8 mouse cellular contexts compared by ENCODE assay signal in genomic region chr4:126096464-126097111, GRCm38 (mm10). TPM values are rescaled to one million over a fixed set of nuclear protein-coding genes. Genes with fewer than 3 reads are reported as not detected.
DNase-seq lines count a peak whose midpoint lies in the region; ATAC-seq and TF ChIP-seq lines count a peak whose summit lies in the region.

Lsm10 (plus strand) TSS chr4:126096623.

- peak; percentile 69 to 81; a peak in 2 of 4 replicates for TF ChIP-seq POLR2A in MEL (IDR thresholded peaks at IDR 0.05; ENCODE audit: control insufficient read depth in 1 of 2, insufficient read depth in 1 of 2, low read depth in 1 of 2, low read length in 2 of 2, poor library complexity in 1 of 2)
- TF ChIP-seq POLR2A in cerebellum, adult 2 months (IDR thresholded peaks at IDR 0.05; ENCODE audit: borderline replicate concordance, insufficient read depth, low read length), result peak; percentile 56; the same call in 1 of the 2 replicates

- H3K36me3 ChIP-seq in MEL (ENCODE audit: control insufficient read depth in 1 of 2, insufficient read depth in 2 of 2, low read length in 2 of 2), result peaks cover 0 to 14% of the 10 kb centered on the region in 2 experiments; a peak in 2 of 4 replicates
- peaks cover 4% of the 10 kb centered on the region; the same call in 1 of the 2 replicates for H3K36me3 ChIP-seq in lung, embryonic 16.5 days (ENCODE audit: control insufficient read depth, insufficient read depth, low read length)

- H3K79me2 ChIP-seq in MEL (ENCODE audit: control insufficient read depth, insufficient read depth, low read length, poor library complexity), result peaks cover 10% of the 10 kb centered on the region

- peak; percentile 99 to 100 for ATAC-seq in hematopoietic stem cell, adult 5-6 weeks (replicated peaks in 1 of 2; ENCODE audit: insufficient read depth in 1 of 2, low FRiP score in 2 of 2, low TSS enrichment in 1 of 2, low read depth in 1 of 2, poor library complexity in 2 of 2, severe bottlenecking in 2 of 2)
- peak; percentile 99 for ATAC-seq in lung, embryonic 16.5 days (ENCODE audit: low read depth)

- TF ChIP-seq CTCF in MEL (IDR thresholded peaks at IDR 0.05 in 2 of 3, conservative IDR thresholded peaks at IDR 0.05 in 1 of 3; ENCODE audit: control insufficient read depth in 1 of 3, insufficient read depth in 1 of 3, low read depth in 2 of 3, low read length in 3 of 3, poor library complexity in 1 of 3, severe bottlenecking in 1 of 3), result no peak
- no peak for TF ChIP-seq CTCF in cerebellum, adult 2 months (IDR thresholded peaks at IDR 0.05; ENCODE audit: borderline replicate concordance, insufficient read depth, low read depth, low read length)

- peak within 1 kb of the TSS; percentile 68 for H3K27ac ChIP-seq in MEL (ENCODE audit: control insufficient read depth, low read depth, low read length)
- no peak within 1 kb of the TSS for H3K27ac ChIP-seq in cerebellum, adult 2 months (ENCODE audit: insufficient read depth, low read length)
- peak within 1 kb of the TSS; percentile 62 for H3K27ac ChIP-seq in lung, embryonic 16.5 days (ENCODE audit: low read length)

- no peaks in the 10 kb centered on the region for H3K27me3 ChIP-seq in MEL (ENCODE audit: control insufficient read depth in 1 of 2, insufficient read depth in 2 of 2, low read length in 2 of 2)
- no peaks in the 10 kb centered on the region for H3K27me3 ChIP-seq in cerebellum, adult 2 months (ENCODE audit: control insufficient read depth, insufficient read depth, low read length)
- H3K27me3 ChIP-seq in lung, embryonic 16.5 days (ENCODE audit: control insufficient read depth, insufficient read depth, low read depth, low read length), result no peaks in the 10 kb centered on the region

- TF ChIP-seq RAD21 in MEL (IDR thresholded peaks at IDR 0.05; ENCODE audit: low read depth, low read length), result no peak

- peak; percentile 99 for DNase-seq in MEL (ENCODE audit: low read depth, low spot score)
- DNase-seq in cerebellum, adult 2 months, result peak; percentile 93 to 95
- DNase-seq in forelimb bud, embryonic 11.5 days (ENCODE audit: low read depth, low spot score), result peak; percentile 95
- DNase-seq in layer of hippocampus, adult 9-10 months (ENCODE audit: low spot score), result peak; percentile 95
- peak; percentile 76 for DNase-seq in ovary, postnatal 10 days (ENCODE audit: low spot score)
- DNase-seq in thymus, postnatal 10 days (ENCODE audit: low spot score in 2 of 2), result peak; percentile 94 to 96

- H3K9ac ChIP-seq in MEL (ENCODE audit: control insufficient read depth, low read depth, low read length, poor library complexity, severe bottlenecking), result peak within 1 kb of the TSS; percentile 93
- H3K9ac ChIP-seq in lung, embryonic 16.5 days (ENCODE audit: low read length), result peak within 1 kb of the TSS; percentile 78

- no peak for TF ChIP-seq EP300 in MEL (IDR thresholded peaks at IDR 0.05; ENCODE audit: low read depth in 1 of 2, low read length in 2 of 2)

- peak within 1 kb of the TSS; percentile 74 to 93 for H3K4me3 ChIP-seq in MEL (ENCODE audit: control insufficient read depth in 1 of 2, insufficient read depth in 1 of 2, low read depth in 2 of 2, low read length in 2 of 2)
- H3K4me3 ChIP-seq in cerebellum, adult 2 months (replicated peaks; ENCODE audit: insufficient read depth, low read depth, low read length), result peak within 1 kb of the TSS; percentile 61
- peak within 1 kb of the TSS; percentile 77 for H3K4me3 ChIP-seq in lung, embryonic 16.5 days (ENCODE audit: low read length)

- H3K4me1 ChIP-seq in MEL (ENCODE audit: control insufficient read depth in 1 of 2, insufficient read depth in 2 of 2, low read length in 2 of 2), result peaks cover 0 to 23% of the 10 kb centered on the region in 2 experiments; a peak in 3 of 4 replicates
- no peaks in the 10 kb centered on the region for H3K4me1 ChIP-seq in cerebellum, adult 2 months (ENCODE audit: control insufficient read depth, insufficient read depth, low read length)
- H3K4me1 ChIP-seq in lung, embryonic 16.5 days (replicated peaks; ENCODE audit: control insufficient read depth, insufficient read depth, low read length), result peaks cover 3% of the 10 kb centered on the region; the same call in 1 of the 2 replicates

- 1% methylated on average over 37 of the region's 37 CpGs for WGBS in cerebellum, adult 2 months
- whole genome bisulfite sequencing in lung, embryonic 16.5 days, result 3% methylated on average over 37 of the region's 37 CpGs

- H3K4me2 ChIP-seq in lung, embryonic 16.5 days (ENCODE audit: low read depth, low read length), result peak within 1 kb of the TSS; percentile 74

- no peaks in the 10 kb centered on the region for H3K9me3 ChIP-seq in MEL (replicated peaks; ENCODE audit: insufficient read depth, low read length)
- no peaks in the 10 kb centered on the region for H3K9me3 ChIP-seq in lung, embryonic 16.5 days (ENCODE audit: control insufficient read depth, low read length)

TF ChIP-seq in MEL, 35 proteins besides CTCF, POLR2A, EP300 and RAD21:
- TF ChIP-seq KAT2A (conservative IDR thresholded peaks at IDR 0.05; ENCODE audit: low read depth, low read length), result no peak; the same call in 1 of the 2 replicates
- peak; percentile 90 for TF ChIP-seq ZMIZ1 (IDR thresholded peaks at IDR 0.05; ENCODE audit: low read depth, low read length)
- TF ChIP-seq TBP (IDR thresholded peaks at IDR 0.05; ENCODE audit: low read depth, low read length), result peak; percentile 7; the same call in 1 of the 2 replicates
- peak; percentile 39; the same call in 1 of the 2 replicates for TF ChIP-seq TCF12 (IDR thresholded peaks at IDR 0.05; ENCODE audit: low read depth, low read length)
- peak; percentile 92 for TF ChIP-seq MXI1 (IDR thresholded peaks at IDR 0.05; ENCODE audit: low read depth, low read length)
- TF ChIP-seq RCOR1 (IDR thresholded peaks at IDR 0.05; ENCODE audit: low read depth, low read length), result no peak
- TF ChIP-seq POLR2AphosphoS2 (IDR thresholded peaks at IDR 0.05; ENCODE audit: low read length), result peak; percentile 78; the same call in 1 of the 2 replicates
- peak; percentile 85 for TF ChIP-seq NRF1 (IDR thresholded peaks at IDR 0.05; ENCODE audit: insufficient read depth, low read depth, low read length, poor library complexity, severe bottlenecking)
- TF ChIP-seq MYC (IDR thresholded peaks at IDR 0.05; ENCODE audit: low read depth, low read length), result 0 out of 2 replicates have a peak, but pooled peaks have one; percentile 43
- no peak for TF ChIP-seq ZKSCAN1 (IDR thresholded peaks at IDR 0.05; ENCODE audit: low read depth, low read length)
- TF ChIP-seq MAX (IDR thresholded peaks at IDR 0.05; ENCODE audit: low read length), result peak; percentile 66; the same call in 1 of the 2 replicates
- TF ChIP-seq ZC3H11A (IDR thresholded peaks at IDR 0.05; ENCODE audit: low read depth, low read length), result no peak
- no peak for TF ChIP-seq GATA1 (IDR thresholded peaks at IDR 0.05; ENCODE audit: low read depth, low read length)
- peak; percentile 95 for TF ChIP-seq HCFC1 (IDR thresholded peaks at IDR 0.05; ENCODE audit: low read depth, low read length)
- no peak for TF ChIP-seq UBTF (IDR thresholded peaks at IDR 0.05; ENCODE audit: borderline replicate concordance, insufficient read depth, low read depth, low read length)
- peak; percentile 62 for TF ChIP-seq NELFE (IDR thresholded peaks at IDR 0.05; ENCODE audit: low read depth, low read length)
- no peak for TF ChIP-seq JUND (IDR thresholded peaks at IDR 0.05; ENCODE audit: low read depth, low read length)
- TF ChIP-seq E2F4 (IDR thresholded peaks at IDR 0.05; ENCODE audit: borderline replicate concordance, low read depth, low read length), result no peak
- TF ChIP-seq SIN3A (IDR thresholded peaks at IDR 0.05; ENCODE audit: low read length), result peak; percentile 74
- TF ChIP-seq MAZ (IDR thresholded peaks at IDR 0.05; ENCODE audit: low read depth, low read length), result peak; percentile 23; the same call in 1 of the 2 replicates
- TF ChIP-seq ELF1 (IDR thresholded peaks at IDR 0.05; ENCODE audit: low read depth, low read length), result peak; percentile 94
- TF ChIP-seq USF1 (IDR thresholded peaks at IDR 0.05; ENCODE audit: low read depth, low read length), result peak; percentile 66

RNA-seq across cellular contexts. Expression of gene Lsm10, which starts in this region (rescaled TPM):
- 33.9 and 35.0 TPM in 2 replicates for total RNA-seq in MEL (2012; rRNA removed)
- polyA plus RNA-seq in MEL (2012; ENCODE audit: insufficient read depth in 1 of 2, insufficient read length in 2 of 2, low read depth in 1 of 2, low replicate concordance in 2 of 2, missing spikeins in 1 of 2), result 10 to 100 TPM in 1 of 2 experiments, not detected in 1; 49.6 TPM
- 21.4 and 28.8 TPM in 2 replicates for polyA plus RNA-seq in cerebellum, adult 2 months (2012; rRNA removed)
- total RNA-seq in hematopoietic stem cell, adult 5-6 weeks (2017), result 18.5 and 19.1 TPM in 2 replicates
- polyA plus RNA-seq in lung, embryonic 16.5 days (2015; fragmentation: Nextera tagmentation; extraction: Ambion mirVana), result 57.2 and 57.7 TPM in 2 replicates
